Mouse (Mus musculus): ENCODE measurements at regions not wholly inside any gene's neighbourhood (a gene's known extent, or its start where the extent isn't known, plus 50 kb on each side); places are given as distances from the start of the nearest gene placed in this dataset.

GRCm38 (mm10) chr12:29106893-29107719 is 355.5 kb downstream of the Eipr1 start:
- DNase-seq (ENCODE audit: low spot score) (no peak), ATAC-seq (ENCODE audit: insufficient read depth, low read depth) (no peak)
- Histone ChIP-seq H3K4me3 (ENCODE audit: low read depth, low read length) (no peak overlapping the region), H3K9me3 (replicated peaks; ENCODE audit: control insufficient read depth, low read length) (no peaks in the 10 kb centered on the region), H3K27ac (ENCODE audit: low read depth) (no peak overlapping the region), H3K27me3 (ENCODE audit: control insufficient read depth, insufficient read depth, low read length) (no peaks in the 10 kb centered on the region), H3K4me2 (ENCODE audit: low read depth, low read length) (no peak overlapping the region), H3K36me3 (replicated peaks; ENCODE audit: control insufficient read depth, insufficient read depth, low read length) (no peaks in the 10 kb centered on the region), H3K9ac (replicated peaks; ENCODE audit: low read depth, low read length) (no peak overlapping the region), H3K4me1 (ENCODE audit: control insufficient read depth, insufficient read depth) (no peaks in the 10 kb centered on the region)
- TF ChIP-seq EP300 (IDR thresholded peaks at IDR 0.05; ENCODE audit: low read depth): no peak
- no peak for TF ChIP-seq CTCF (IDR thresholded peaks at IDR 0.05; ENCODE audit: low read depth)
- 68% methylated on average over 16 of the region's 16 CpGs for WGBS

- H3K4me1 ChIP-seq (ENCODE audit: control insufficient read depth, insufficient read depth): no peaks in the 10 kb centered on the region
- DNase-seq (ENCODE audit: low spot score) (no peak), ATAC-seq (ENCODE audit: insufficient read depth, low read depth) (no peak)
- no peak overlapping the region for H3K4me3 ChIP-seq (ENCODE audit: low read depth, low read length)
- TF ChIP-seq EP300 (IDR thresholded peaks at IDR 0.05; ENCODE audit: low read depth) (no peak), CTCF (IDR thresholded peaks at IDR 0.05; ENCODE audit: low read depth) (no peak)
- no peaks in the 10 kb centered on the region for H3K9me3 ChIP-seq (replicated peaks; ENCODE audit: control insufficient read depth, low read length)
- WGBS: 69% methylated on average over 3 of the region's 3 CpGs
- no peaks in the 10 kb centered on the region for H3K27me3 ChIP-seq (ENCODE audit: control insufficient read depth, insufficient read depth, low read length)
- no peak overlapping the region for H3K27ac ChIP-seq (ENCODE audit: low read depth)
- no peaks in the 10 kb centered on the region for H3K36me3 ChIP-seq (replicated peaks; ENCODE audit: control insufficient read depth, insufficient read depth, low read length)
- H3K9ac ChIP-seq (replicated peaks; ENCODE audit: low read depth, low read length): no peak overlapping the region
- no peak overlapping the region for H3K4me2 ChIP-seq (ENCODE audit: low read depth, low read length)
These were observed 356.1 kb downstream of the Eipr1 start for GRCm38 (mm10) chr12:29107720-29108051.

- Histone ChIP-seq H3K4me1 (ENCODE audit: control insufficient read depth, insufficient read depth) (no peaks in the 10 kb centered on the region), H3K27ac (ENCODE audit: low read depth) (no peak overlapping the region)
- 34% methylated on average over 2 of the region's 2 CpGs for WGBS
These were observed 366.7 kb downstream of the Eipr1 start for GRCm38 (mm10) chr12:29118336-29118735.

GRCm38 (mm10) chr12:29121159-29121558 is 369.6 kb downstream of the Eipr1 start:
- TF ChIP-seq EP300 (IDR thresholded peaks at IDR 0.05; ENCODE audit: low read depth) (no peak), CTCF (IDR thresholded peaks at IDR 0.05; ENCODE audit: low read depth) (no peak)
- 84% methylated on average over 2 of the region's 2 CpGs for WGBS

More at GRCm38 (mm10) chr12:29118336-29118735, 366.7 kb downstream of the Eipr1 start:
- Histone ChIP-seq H3K4me3 (ENCODE audit: low read depth, low read length) (no peak overlapping the region), H3K9ac (replicated peaks; ENCODE audit: low read depth, low read length) (no peak overlapping the region), H3K36me3 (replicated peaks; ENCODE audit: control insufficient read depth, insufficient read depth, low read length) (no peaks in the 10 kb centered on the region), H3K4me2 (ENCODE audit: low read depth, low read length) (no peak overlapping the region), H3K27me3 (ENCODE audit: control insufficient read depth, insufficient read depth, low read length) (no peaks in the 10 kb centered on the region), H3K9me3 (replicated peaks; ENCODE audit: control insufficient read depth, low read length) (no peaks in the 10 kb centered on the region)
- TF ChIP-seq CTCF (IDR thresholded peaks at IDR 0.05; ENCODE audit: low read depth) (no peak), EP300 (IDR thresholded peaks at IDR 0.05; ENCODE audit: low read depth) (no peak)
- DNase-seq (ENCODE audit: low spot score) (no peak), ATAC-seq (ENCODE audit: insufficient read depth, low read depth) (no peak)

GRCm38 (mm10) chr12:29122931-29123330 is 371.3 kb downstream of the Eipr1 start:
- no peaks in the 10 kb centered on the region for H3K9me3 ChIP-seq (replicated peaks; ENCODE audit: control insufficient read depth, low read length)
- H3K4me2 ChIP-seq (ENCODE audit: low read depth, low read length): no peak overlapping the region
- no peak for TF ChIP-seq CTCF (IDR thresholded peaks at IDR 0.05; ENCODE audit: low read depth)
- TF ChIP-seq EP300 (IDR thresholded peaks at IDR 0.05; ENCODE audit: low read depth): no peak
- no peaks in the 10 kb centered on the region for H3K4me1 ChIP-seq (ENCODE audit: control insufficient read depth, insufficient read depth)
- ATAC-seq (ENCODE audit: insufficient read depth, low read depth) (no peak), DNase-seq (ENCODE audit: low spot score) (no peak)
- 51% methylated on average over 4 of the region's 4 CpGs for WGBS
- no peaks in the 10 kb centered on the region for H3K36me3 ChIP-seq (replicated peaks; ENCODE audit: control insufficient read depth, insufficient read depth, low read length)
- H3K27me3 ChIP-seq (ENCODE audit: control insufficient read depth, insufficient read depth, low read length): no peaks in the 10 kb centered on the region
- no peak overlapping the region for H3K9ac ChIP-seq (replicated peaks; ENCODE audit: low read depth, low read length)
- no peak overlapping the region for H3K27ac ChIP-seq (ENCODE audit: low read depth)
- H3K4me3 ChIP-seq (ENCODE audit: low read depth, low read length): no peak overlapping the region

More at GRCm38 (mm10) chr12:29121159-29121558, 369.6 kb downstream of the Eipr1 start:
- Histone ChIP-seq H3K36me3 (replicated peaks; ENCODE audit: control insufficient read depth, insufficient read depth, low read length) (no peaks in the 10 kb centered on the region), H3K4me2 (ENCODE audit: low read depth, low read length) (no peak overlapping the region), H3K4me3 (ENCODE audit: low read depth, low read length) (no peak overlapping the region), H3K27me3 (ENCODE audit: control insufficient read depth, insufficient read depth, low read length) (no peaks in the 10 kb centered on the region), H3K27ac (ENCODE audit: low read depth) (no peak overlapping the region), H3K9me3 (replicated peaks; ENCODE audit: control insufficient read depth, low read length) (no peaks in the 10 kb centered on the region), H3K9ac (replicated peaks; ENCODE audit: low read depth, low read length) (no peak overlapping the region), H3K4me1 (ENCODE audit: control insufficient read depth, insufficient read depth) (no peaks in the 10 kb centered on the region)
- no peak for DNase-seq (ENCODE audit: low spot score)
- no peak for ATAC-seq (ENCODE audit: insufficient read depth, low read depth)

All from heart, postnatal 0 days (tissue).